Mouse (Mus musculus): ENCODE results near the gene Gls. TPM values are rescaled to one million over a fixed set of nuclear protein-coding genes. Genes with fewer than 3 reads are reported as not detected.
A peak's percentile ranks its signal among the peaks of the same experiment; 100 is the strongest.

Gene Gls
- polyA plus RNA-seq, 1 experiment from 2014 or later: 21.0 TPM

DNA sequence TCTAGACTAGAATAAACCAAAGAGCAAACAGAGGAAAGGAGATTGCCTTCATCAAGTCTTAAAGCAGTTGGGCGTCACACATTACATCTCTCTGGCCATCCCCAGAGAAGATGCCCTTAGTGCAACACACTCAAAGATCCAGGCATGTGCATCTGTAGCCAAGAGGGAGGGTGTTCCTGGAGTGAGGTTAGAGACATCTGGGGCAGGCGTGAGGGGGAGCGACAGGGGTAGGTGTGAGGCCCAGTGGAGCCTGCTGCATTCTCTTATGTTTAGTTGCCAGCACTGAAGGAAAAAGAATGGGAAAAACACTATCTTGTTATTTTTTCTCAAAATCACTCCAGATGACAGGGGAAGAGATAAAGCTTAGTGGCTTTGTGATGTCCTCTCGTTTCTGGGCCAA is 89.8 kb downstream of the Gls start:
- Histone ChIP-seq H3K4me1 (ENCODE audit: control insufficient read depth, insufficient read depth, low read length) (peaks cover 7% of the 10 kb centered on the region; the same call in 1 of the 2 replicates), H3K4me3 (ENCODE audit: low read length) (no peak overlapping the region), H3K27me3 (replicated peaks; ENCODE audit: control insufficient read depth, insufficient read depth, low read length) (no peaks in the 10 kb centered on the region), H3K9me3 (ENCODE audit: control insufficient read depth, low read length) (no peaks in the 10 kb centered on the region), H3K27ac (ENCODE audit: low read length) (no peak overlapping the region), H3K36me3 (ENCODE audit: control insufficient read depth, insufficient read depth, low read length) (peaks cover 3% of the 10 kb centered on the region; the same call in 1 of the 2 replicates), H3K4me2 (ENCODE audit: low read depth, low read length) (no peak overlapping the region), H3K9ac (ENCODE audit: low read depth, low read length) (no peak overlapping the region)
- 85% methylated on average over 4 of the region's 4 CpGs for WGBS
- ATAC-seq: no peak

DNA sequence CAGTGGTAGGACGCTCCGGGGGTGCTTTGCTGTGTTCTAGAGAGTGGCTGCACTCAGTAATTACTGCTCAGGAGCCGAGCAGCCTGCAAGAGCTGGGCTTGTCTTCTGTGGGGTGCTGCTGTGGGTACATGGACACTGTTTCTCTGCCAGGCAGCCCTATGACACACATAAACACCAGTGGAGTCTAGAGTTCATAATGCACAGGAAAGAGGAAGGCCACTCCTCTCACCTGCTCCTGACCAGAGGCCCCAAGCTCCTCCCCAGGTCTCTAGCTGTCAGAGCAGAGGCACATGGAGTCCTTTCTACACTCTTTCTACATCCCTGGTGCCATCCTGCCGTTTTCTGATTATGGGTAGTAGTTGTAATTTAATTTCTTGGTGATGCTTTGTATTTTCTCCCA is 90.9 kb downstream of the Gls start:
- ATAC-seq: peak; percentile 63
- WGBS: 76% methylated on average over 4 of the region's 4 CpGs
- Histone ChIP-seq H3K36me3 (ENCODE audit: control insufficient read depth, insufficient read depth, low read length) (peaks cover 5% of the 10 kb centered on the region; the same call in 1 of the 2 replicates), H3K27ac (ENCODE audit: low read length) (no peak overlapping the region), H3K27me3 (replicated peaks; ENCODE audit: control insufficient read depth, insufficient read depth, low read length) (no peaks in the 10 kb centered on the region), H3K9me3 (ENCODE audit: control insufficient read depth, low read length) (no peaks in the 10 kb centered on the region), H3K4me3 (ENCODE audit: low read length) (no peak overlapping the region), H3K4me1 (ENCODE audit: control insufficient read depth, insufficient read depth, low read length) (peaks cover 7% of the 10 kb centered on the region; the same call in 1 of the 2 replicates), H3K4me2 (ENCODE audit: low read depth, low read length) (no peak overlapping the region), H3K9ac (ENCODE audit: low read depth, low read length) (no peak overlapping the region)

DNA sequence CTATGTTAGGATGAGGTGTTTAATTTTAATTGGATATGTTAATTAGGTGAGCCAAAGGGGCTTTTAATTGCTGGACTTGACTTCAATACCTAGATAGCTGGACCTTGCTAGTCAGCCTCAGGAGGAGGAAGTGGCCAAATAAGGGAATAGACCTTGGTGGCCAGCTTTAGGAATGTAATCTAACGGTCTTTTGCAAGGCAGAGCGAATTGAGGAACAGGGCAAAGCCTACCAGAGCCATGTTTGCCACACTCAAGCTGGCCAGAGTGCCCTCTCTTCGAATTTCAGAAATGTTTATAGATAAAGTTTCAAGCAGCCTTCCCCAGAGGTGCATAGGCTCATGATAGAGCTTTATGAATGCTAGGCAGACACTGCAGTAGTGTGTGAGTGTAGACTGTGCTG is 91.5 kb downstream of the Gls start:
- H3K4me2 ChIP-seq (ENCODE audit: low read depth, low read length): no peak overlapping the region
- WGBS: 60% methylated on average over 3 of the region's 3 CpGs

DNA sequence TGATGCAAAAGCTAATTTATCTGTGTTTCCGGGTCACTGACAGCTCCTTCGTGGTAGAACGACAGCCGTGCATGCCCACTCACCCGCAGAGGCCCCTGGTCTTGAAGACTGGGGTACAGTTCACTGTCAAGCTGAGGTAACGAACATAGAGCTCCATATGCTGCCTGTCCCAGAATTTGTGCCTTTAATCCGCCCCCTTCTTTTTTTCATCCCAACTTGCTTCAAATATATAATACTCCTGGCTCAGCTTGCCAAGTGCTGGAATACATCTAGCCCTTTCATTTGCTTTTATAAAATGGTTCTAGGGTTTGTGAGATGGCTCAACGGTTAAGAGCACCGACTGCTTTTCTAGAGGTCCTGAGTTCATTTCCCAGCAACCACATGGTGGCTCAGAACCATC is 92.5 kb downstream of the Gls start:
- H3K4me2 ChIP-seq (ENCODE audit: low read depth, low read length): no peak overlapping the region
- peaks cover 7% of the 10 kb centered on the region; the same call in 1 of the 2 replicates for H3K4me1 ChIP-seq (ENCODE audit: control insufficient read depth, insufficient read depth, low read length)
- no peaks in the 10 kb centered on the region for H3K9me3 ChIP-seq (ENCODE audit: control insufficient read depth, low read length)
- peaks cover 6% of the 10 kb centered on the region; the same call in 1 of the 2 replicates for H3K36me3 ChIP-seq (ENCODE audit: control insufficient read depth, insufficient read depth, low read length)
- H3K27me3 ChIP-seq (replicated peaks; ENCODE audit: control insufficient read depth, insufficient read depth, low read length): no peaks in the 10 kb centered on the region
- no peak overlapping the region for H3K4me3 ChIP-seq (ENCODE audit: low read length)
- no peak for ATAC-seq
- 83% methylated on average over 9 of the region's 9 CpGs for WGBS
- H3K27ac ChIP-seq (ENCODE audit: low read length): no peak overlapping the region
- H3K9ac ChIP-seq (ENCODE audit: low read depth, low read length): no peak overlapping the region

More for the DNA sequence above, 91.5 kb downstream of the Gls start:
- H3K4me3 ChIP-seq (ENCODE audit: low read length): no peak overlapping the region
- H3K27ac ChIP-seq (ENCODE audit: low read length): no peak overlapping the region
- no peak overlapping the region for H3K9ac ChIP-seq (ENCODE audit: low read depth, low read length)
- H3K27me3 ChIP-seq (replicated peaks; ENCODE audit: control insufficient read depth, insufficient read depth, low read length): no peaks in the 10 kb centered on the region
- peaks cover 7% of the 10 kb centered on the region; the same call in 1 of the 2 replicates for H3K4me1 ChIP-seq (ENCODE audit: control insufficient read depth, insufficient read depth, low read length)
- peaks cover 6% of the 10 kb centered on the region; the same call in 1 of the 2 replicates for H3K36me3 ChIP-seq (ENCODE audit: control insufficient read depth, insufficient read depth, low read length)
- H3K9me3 ChIP-seq (ENCODE audit: control insufficient read depth, low read length): no peaks in the 10 kb centered on the region
- ATAC-seq: no peak

DNA sequence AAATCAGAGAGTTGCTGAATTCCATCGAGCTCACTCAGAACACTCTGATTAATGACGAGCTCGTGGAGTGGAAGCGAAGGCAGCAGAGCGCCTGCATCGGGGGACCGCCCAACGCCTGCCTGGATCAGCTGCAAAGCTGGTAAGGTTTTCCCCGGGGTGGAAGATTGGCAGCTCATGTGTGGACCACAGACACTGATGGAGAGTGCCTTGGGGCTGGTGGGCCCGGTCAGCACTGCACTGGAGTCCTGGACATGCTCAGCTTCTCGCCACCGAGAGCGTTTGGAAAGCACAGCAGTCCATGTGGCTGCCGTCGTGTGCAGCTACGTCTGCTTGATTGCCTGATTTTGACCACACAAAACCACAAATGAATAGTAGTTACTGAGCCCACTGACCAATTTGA is 95.7 kb downstream of the Gls start:
- Histone ChIP-seq H3K27me3 (replicated peaks; ENCODE audit: control insufficient read depth, insufficient read depth, low read length) (no peaks in the 10 kb centered on the region), H3K9me3 (ENCODE audit: control insufficient read depth, low read length) (no peaks in the 10 kb centered on the region), H3K27ac (ENCODE audit: low read length) (no peak overlapping the region), H3K36me3 (ENCODE audit: control insufficient read depth, insufficient read depth, low read length) (0 out of 2 replicates have a peak, but pooled peaks cover 3% of the 10 kb centered on the region), H3K4me1 (ENCODE audit: control insufficient read depth, insufficient read depth, low read length) (0 out of 2 replicates have a peak, but pooled peaks cover 5% of the 10 kb centered on the region), H3K9ac (ENCODE audit: low read depth, low read length) (no peak overlapping the region), H3K4me3 (ENCODE audit: low read length) (no peak overlapping the region), H3K4me2 (ENCODE audit: low read depth, low read length) (no peak overlapping the region)
- ATAC-seq: no peak
- 78% methylated on average over 16 of the region's 16 CpGs for WGBS

DNA sequence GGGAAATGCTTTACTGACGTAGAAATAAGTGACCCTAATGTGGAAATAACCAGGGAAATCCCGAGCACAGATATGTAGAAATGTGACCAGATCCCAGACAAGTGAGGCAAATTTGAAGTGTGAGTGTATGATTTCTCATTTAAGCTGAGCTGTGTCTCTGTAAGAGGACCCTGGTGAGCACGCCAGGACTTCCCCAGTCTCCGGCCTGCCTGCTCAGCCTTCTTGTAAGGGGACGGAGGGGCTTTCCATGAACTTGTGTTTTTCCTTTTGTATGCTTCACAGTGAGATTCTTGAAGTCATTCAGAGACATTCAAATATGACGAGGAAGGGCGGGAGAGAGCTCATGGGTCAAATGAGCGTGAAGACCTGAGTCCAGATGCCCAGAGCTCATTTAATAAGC is 99.8 kb downstream of the Gls start:
- 0 out of 2 replicates have a peak, but pooled peaks cover 3% of the 10 kb centered on the region for H3K36me3 ChIP-seq (ENCODE audit: control insufficient read depth, insufficient read depth, low read length)
- H3K4me2 ChIP-seq (ENCODE audit: low read depth, low read length): no peak overlapping the region
- H3K27me3 ChIP-seq (replicated peaks; ENCODE audit: control insufficient read depth, insufficient read depth, low read length): no peaks in the 10 kb centered on the region

DNA sequence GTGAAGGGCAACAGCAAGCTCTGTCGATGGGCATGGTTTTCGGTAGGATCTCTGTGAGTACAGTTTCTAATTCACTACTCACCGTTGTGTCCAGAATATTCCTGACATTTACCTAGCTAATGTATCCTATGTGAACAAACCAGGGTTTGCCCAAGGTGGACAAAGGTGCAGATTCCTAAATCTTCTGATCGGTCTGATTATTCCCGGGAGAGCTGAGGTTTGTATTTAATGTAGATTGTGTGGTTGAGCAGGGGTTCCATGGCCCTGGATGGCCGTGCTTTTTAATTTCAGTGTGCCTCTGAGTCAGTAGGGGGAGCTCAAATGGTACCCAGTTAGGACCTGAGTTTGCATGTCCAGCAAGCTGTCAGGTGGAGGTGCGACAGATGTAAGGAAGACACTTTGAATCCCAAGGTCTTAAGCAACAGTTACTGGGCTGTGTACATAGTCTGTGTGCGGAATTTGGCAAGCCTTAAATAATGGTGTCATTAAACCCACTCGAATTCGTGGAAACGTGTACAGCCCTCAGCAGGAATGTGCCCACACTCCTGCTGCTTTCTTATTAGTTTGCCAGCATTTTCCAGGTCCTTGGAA is 101.2 kb downstream of the Gls start:
- WGBS: 79% methylated on average over 11 of the region's 11 CpGs
- no peaks in the 10 kb centered on the region for H3K4me1 ChIP-seq (ENCODE audit: control insufficient read depth, insufficient read depth, low read length)
- no peaks in the 10 kb centered on the region for H3K27me3 ChIP-seq (replicated peaks; ENCODE audit: control insufficient read depth, insufficient read depth, low read length)
- no peak overlapping the region for H3K4me3 ChIP-seq (ENCODE audit: low read length)
- no peak overlapping the region for H3K27ac ChIP-seq (ENCODE audit: low read length)
- no peak for ATAC-seq
- no peak overlapping the region for H3K9ac ChIP-seq (ENCODE audit: low read depth, low read length)
- H3K36me3 ChIP-seq (ENCODE audit: control insufficient read depth, insufficient read depth, low read length): peaks cover under 1% of the 10 kb centered on the region; the same call in 1 of the 2 replicates
- no peaks in the 10 kb centered on the region for H3K9me3 ChIP-seq (ENCODE audit: control insufficient read depth, low read length)
- H3K4me2 ChIP-seq (ENCODE audit: low read depth, low read length): no peak overlapping the region

More for the DNA sequence above, 99.8 kb downstream of the Gls start:
- 90% methylated on average over 8 of the region's 8 CpGs for WGBS
- no peak overlapping the region for H3K9ac ChIP-seq (ENCODE audit: low read depth, low read length)
- H3K27ac ChIP-seq (ENCODE audit: low read length): no peak overlapping the region
- no peak overlapping the region for H3K4me3 ChIP-seq (ENCODE audit: low read length)
- H3K9me3 ChIP-seq (ENCODE audit: control insufficient read depth, low read length): no peaks in the 10 kb centered on the region
- H3K4me1 ChIP-seq (ENCODE audit: control insufficient read depth, insufficient read depth, low read length): no peaks in the 10 kb centered on the region
- ATAC-seq: no peak

DNA sequence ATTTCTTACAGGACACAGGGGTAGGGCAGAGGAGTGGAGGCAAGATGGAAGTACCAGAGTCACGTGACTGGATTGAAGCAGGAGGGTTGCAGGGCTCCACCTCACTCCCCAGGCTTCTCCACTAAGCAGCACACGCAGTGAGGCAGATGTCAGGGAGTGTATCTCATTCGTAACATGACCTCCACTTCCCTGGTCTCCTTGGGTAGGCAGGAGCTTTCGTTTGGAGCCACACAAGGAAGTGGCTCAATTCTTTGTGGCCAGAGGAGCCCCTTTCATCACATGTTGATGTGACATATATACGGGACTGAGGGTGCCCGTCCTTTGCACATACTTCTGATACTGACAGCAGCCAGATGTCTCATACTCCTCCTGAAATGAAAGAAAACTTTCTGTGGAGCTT is 103.2 kb downstream of the Gls start:
- no peak for ATAC-seq
- no peak overlapping the region for H3K27ac ChIP-seq (ENCODE audit: low read length)
- no peak overlapping the region for H3K4me2 ChIP-seq (ENCODE audit: low read depth, low read length)
- H3K36me3 ChIP-seq (ENCODE audit: control insufficient read depth, insufficient read depth, low read length): peaks cover 8% of the 10 kb centered on the region; the same call in 1 of the 2 replicates
- no peaks in the 10 kb centered on the region for H3K9me3 ChIP-seq (ENCODE audit: control insufficient read depth, low read length)
- WGBS: 63% methylated on average over 6 of the region's 6 CpGs
- H3K4me3 ChIP-seq (ENCODE audit: low read length): no peak overlapping the region
- H3K4me1 ChIP-seq (ENCODE audit: control insufficient read depth, insufficient read depth, low read length): no peaks in the 10 kb centered on the region
- no peak overlapping the region for H3K9ac ChIP-seq (ENCODE audit: low read depth, low read length)
- no peaks in the 10 kb centered on the region for H3K27me3 ChIP-seq (replicated peaks; ENCODE audit: control insufficient read depth, insufficient read depth, low read length)

DNA sequence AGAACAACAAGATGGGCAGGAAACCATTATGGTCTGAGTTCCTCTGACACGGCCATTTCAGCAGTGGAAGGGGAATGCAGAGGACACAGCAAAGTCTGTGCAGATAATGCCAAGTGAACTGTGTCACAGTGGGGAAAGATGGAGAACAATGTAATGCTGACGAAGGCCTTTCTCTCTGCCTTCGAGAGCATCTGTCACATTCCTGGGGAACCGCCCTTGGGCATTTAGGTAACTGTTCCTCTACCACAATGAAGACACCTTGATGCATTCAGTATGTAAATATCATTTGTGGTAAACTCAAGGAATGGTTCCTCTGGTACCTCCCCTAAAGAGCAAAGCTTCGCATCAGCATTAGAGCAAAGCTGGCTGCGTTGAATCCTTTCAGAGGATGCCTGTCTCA is 105.7 kb downstream of the Gls start:
- H3K27ac ChIP-seq (ENCODE audit: low read length): no peak overlapping the region
- WGBS: 92% methylated on average over 6 of the region's 6 CpGs
- peaks cover 8% of the 10 kb centered on the region; the same call in 1 of the 2 replicates for H3K36me3 ChIP-seq (ENCODE audit: control insufficient read depth, insufficient read depth, low read length)
- H3K4me3 ChIP-seq (ENCODE audit: low read length): no peak overlapping the region
- no peaks in the 10 kb centered on the region for H3K27me3 ChIP-seq (replicated peaks; ENCODE audit: control insufficient read depth, insufficient read depth, low read length)
- no peak overlapping the region for H3K4me2 ChIP-seq (ENCODE audit: low read depth, low read length)
- H3K9ac ChIP-seq (ENCODE audit: low read depth, low read length): no peak overlapping the region
- H3K4me1 ChIP-seq (ENCODE audit: control insufficient read depth, insufficient read depth, low read length): no peaks in the 10 kb centered on the region
- H3K9me3 ChIP-seq (ENCODE audit: control insufficient read depth, low read length): no peaks in the 10 kb centered on the region
- no peak for ATAC-seq

DNA sequence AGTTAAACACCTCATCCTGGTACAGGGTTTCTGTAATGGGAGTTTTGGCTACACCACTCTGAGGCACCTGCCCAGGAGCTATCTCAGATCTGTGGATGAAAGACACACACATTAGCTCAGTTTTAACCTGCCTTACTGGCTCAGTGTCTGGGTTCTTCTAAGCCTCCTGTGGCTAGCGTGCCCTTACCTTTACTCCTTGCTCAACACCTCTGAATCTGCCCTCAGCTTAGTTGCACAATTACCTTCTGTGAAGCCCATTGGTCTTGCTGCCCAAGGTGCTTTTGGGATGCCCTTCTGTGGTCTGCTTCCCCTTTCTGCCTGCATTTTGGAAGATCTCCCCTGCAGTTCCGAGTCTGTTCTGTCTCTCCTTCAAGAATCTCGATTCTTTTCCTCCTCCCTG is 108.2 kb downstream of the Gls start:
- H3K4me2 ChIP-seq (ENCODE audit: low read depth, low read length): no peak overlapping the region
- H3K27me3 ChIP-seq (replicated peaks; ENCODE audit: control insufficient read depth, insufficient read depth, low read length): no peaks in the 10 kb centered on the region
- H3K4me3 ChIP-seq (ENCODE audit: low read length): no peak overlapping the region
- no peaks in the 10 kb centered on the region for H3K9me3 ChIP-seq (ENCODE audit: control insufficient read depth, low read length)
- no peak overlapping the region for H3K9ac ChIP-seq (ENCODE audit: low read depth, low read length)
- ATAC-seq: no peak
- 69% methylated on average over 3 of the region's 3 CpGs for WGBS
- H3K36me3 ChIP-seq (ENCODE audit: control insufficient read depth, insufficient read depth, low read length): peaks cover 8% of the 10 kb centered on the region; the same call in 1 of the 2 replicates
- H3K27ac ChIP-seq (ENCODE audit: low read length): no peak overlapping the region
- H3K4me1 ChIP-seq (ENCODE audit: control insufficient read depth, insufficient read depth, low read length): no peaks in the 10 kb centered on the region
